Mouse (Mus musculus) kidney, embryonic 14.5 days (tissue): Measurements from ENCODE around the gene Ift46. TPM values are rescaled to one million over a fixed set of nuclear protein-coding genes. Genes with fewer than 3 reads are reported as not detected.

ENCODE experiments used
- ATAC-seq: fragments of 200-750 bp; cut with Nextera tagmentation; 2 replicates; pipeline ENCODE4 v1.8.0; 2017; ENCODE audit warnings: moderate number of reproducible peaks, mild to moderate bottlenecking, moderate TSS enrichment, moderate library complexity; ENCODE audit not compliant: low FRiP score, low TSS enrichment
- H3K27ac ChIP-seq: fragments of 300-500 bp; sonication (generic); 2 replicates; pipeline ENCODE4 v1.5.1; 2014; ENCODE audit warnings: low read depth, mild to moderate bottlenecking, low read length, moderate library complexity, mixed read lengths
- H3K27me3 ChIP-seq: fragments of 300-500 bp; sonication (generic); 2 replicates; pipeline ENCODE4 v1.6.1; 2014; ENCODE audit warnings: mild to moderate bottlenecking, low read length; ENCODE audit not compliant: control insufficient read depth, insufficient read depth
- H3K36me3 ChIP-seq: fragments of 300-500 bp; sonication (generic); 2 replicates; pipeline ENCODE4 v1.6.1; 2014; ENCODE audit warnings: low read length, mixed read lengths; ENCODE audit not compliant: control insufficient read depth, insufficient read depth
- H3K4me1 ChIP-seq: fragments of 300-500 bp; sonication (generic); 2 replicates; pipeline ENCODE4 v1.6.1; 2014; ENCODE audit warnings: low read length, mixed read lengths; ENCODE audit not compliant: control insufficient read depth, insufficient read depth
- H3K4me2 ChIP-seq: fragments of 300-500 bp; sonication (generic); replicated peaks from 2 replicates; pipeline ENCODE4 v1.6.1; 2014; ENCODE audit warnings: low read depth, mild to moderate bottlenecking, low read length
- H3K4me3 ChIP-seq: fragments of 300-500 bp; sonication (generic); 2 replicates; pipeline ENCODE4 v1.5.1; 2014; ENCODE audit warnings: mild to moderate bottlenecking, low read length
- H3K9ac ChIP-seq: fragments of 300-500 bp; sonication (generic); 2 replicates; pipeline ENCODE4 v1.6.1; 2014; ENCODE audit warnings: low read depth, mild to moderate bottlenecking, low read length, moderate library complexity
- H3K9me3 ChIP-seq: fragments of 300-500 bp; sonication (generic); 2 replicates; pipeline ENCODE4 v1.6.1; 2016; ENCODE audit warnings: low read length; ENCODE audit not compliant: control insufficient read depth
- WGBS: fragments of 180-500 bp; shearing (Covaris S2); extraction: QIAGEN DNeasy Blood & Tissue Kit; methylation state at CpG from one replicate; pipeline ENCODE4 v1.1.7; 2014; 5-methylcytosine and 5-hydroxymethylcytosine counted together
- polyA plus RNA-seq: library from polyadenylated mRNA; unstranded; fragments of >200 nt; fragmentation: Nextera tagmentation; extraction: Ambion mirVana; gene quantifications from 2 replicates; pipeline ENCODE4 v1.2.1, GENCODE M21; 2014

Gene Ift46
- polyA plus RNA-seq, 1 experiment from 2014 or later, result 122 TPM

GRCm38 (mm10) chr9:44810316-44810715 lies 42.6 kb downstream of the Ift46 start:
- Histone ChIP-seq H3K36me3 (peaks cover 97% of the 10 kb centered on the region), H3K9ac (no peak overlapping the region), H3K4me2 (no peak overlapping the region), H3K4me3 (no peak overlapping the region), H3K9me3 (no peaks in the 10 kb centered on the region), H3K27ac (no peak overlapping the region), H3K4me1 (no peaks in the 10 kb centered on the region), H3K27me3 (no peaks in the 10 kb centered on the region)
- no peak for ATAC-seq
- 60% methylated on average over 10 of the region's 10 CpGs for WGBS

GRCm38 (mm10) chr9:44814179-44814578 lies 46.5 kb downstream of the Ift46 start:
- Histone ChIP-seq H3K27me3 (no peaks in the 10 kb centered on the region), H3K9ac (no peak overlapping the region), H3K27ac (no peak overlapping the region), H3K36me3 (peaks cover 99% of the 10 kb centered on the region), H3K9me3 (no peaks in the 10 kb centered on the region), H3K4me2 (no peak overlapping the region), H3K4me1 (no peaks in the 10 kb centered on the region), H3K4me3 (no peak overlapping the region)
- ATAC-seq, result no peak
- 95% methylated on average over 8 of the region's 8 CpGs for WGBS

GRCm38 (mm10) chr9:44817522-44817921 lies 49.8 kb downstream of the Ift46 start:
- Histone ChIP-seq H3K27me3 (no peaks in the 10 kb centered on the region), H3K4me3 (no peak overlapping the region), H3K4me1 (no peaks in the 10 kb centered on the region), H3K27ac (no peak overlapping the region), H3K9me3 (no peaks in the 10 kb centered on the region), H3K36me3 (peaks cover 100% of the 10 kb centered on the region), H3K9ac (no peak overlapping the region), H3K4me2 (no peak overlapping the region)
- no peak for ATAC-seq
- WGBS, result 90% methylated on average over 5 of the region's 5 CpGs

DNA sequence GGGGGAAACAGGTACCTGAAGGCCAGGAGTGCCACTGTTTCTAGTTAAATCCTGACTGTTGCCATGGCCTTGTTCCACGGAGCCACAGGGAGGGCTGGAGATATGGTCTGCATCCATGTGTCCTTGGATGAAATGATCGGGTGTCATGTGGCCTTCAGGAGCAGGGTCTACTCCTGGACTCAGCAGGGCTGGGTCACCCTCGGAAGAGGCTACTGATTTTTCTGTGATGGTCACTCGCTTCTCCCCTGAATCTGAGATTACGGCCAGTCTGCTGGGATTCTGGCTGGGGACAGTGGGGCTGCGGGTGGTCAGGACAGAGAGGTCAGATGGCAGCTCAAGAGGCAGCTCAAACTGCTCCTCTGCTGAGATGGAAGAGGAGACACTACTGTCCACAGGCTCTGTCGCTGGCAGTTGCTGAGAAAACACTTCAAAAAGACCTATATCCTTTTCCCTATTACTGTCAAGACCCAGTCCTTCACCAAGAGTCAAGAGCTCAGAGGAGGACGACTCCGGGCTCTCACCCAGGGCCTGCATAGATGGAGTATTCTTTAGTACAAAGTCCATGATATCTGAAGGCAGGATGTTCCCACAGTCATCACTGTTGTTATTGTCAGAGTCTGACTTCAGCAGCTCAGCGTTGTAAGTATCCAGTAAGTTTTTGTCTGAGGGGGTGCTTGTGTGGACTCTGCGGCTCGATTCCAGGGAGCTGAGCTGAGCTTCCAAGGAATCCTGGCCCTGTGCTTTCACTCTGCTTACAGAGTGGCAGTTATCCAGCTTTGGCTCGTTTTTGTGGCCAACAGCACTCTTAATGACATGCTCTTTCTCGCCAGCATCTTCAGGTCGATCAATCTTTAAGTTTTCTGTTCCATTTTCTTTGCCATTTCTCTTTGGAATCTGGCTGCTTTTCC lies 52.5 kb downstream of the Ift46 start:
- 92% methylated on average over 15 of the region's 15 CpGs for WGBS
- Histone ChIP-seq H3K27me3 (no peaks in the 10 kb centered on the region), H3K4me3 (no peak overlapping the region), H3K36me3 (peaks cover 99% of the 10 kb centered on the region), H3K4me2 (no peak overlapping the region), H3K27ac (no peak overlapping the region), H3K4me1 (no peaks in the 10 kb centered on the region), H3K9ac (no peak overlapping the region), H3K9me3 (no peaks in the 10 kb centered on the region)
- ATAC-seq, result no peak

GRCm38 (mm10) chr9:44826660-44827059 lies 59.0 kb downstream of the Ift46 start:
- no peak overlapping the region for H3K27ac ChIP-seq
- peaks cover 91% of the 10 kb centered on the region for H3K36me3 ChIP-seq
- no peaks in the 10 kb centered on the region for H3K27me3 ChIP-seq
- no peak overlapping the region for H3K9ac ChIP-seq
- ATAC-seq, result no peak
- no peaks in the 10 kb centered on the region for H3K9me3 ChIP-seq
- H3K4me1 ChIP-seq, result no peaks in the 10 kb centered on the region
- 84% methylated on average over 7 of the region's 7 CpGs for WGBS
- no peak overlapping the region for H3K4me3 ChIP-seq
- H3K4me2 ChIP-seq, result no peak overlapping the region

- no peaks in the 10 kb centered on the region for H3K9me3 ChIP-seq
- no peak overlapping the region for H3K4me2 ChIP-seq
- H3K4me1 ChIP-seq, result no peaks in the 10 kb centered on the region
- no peak overlapping the region for H3K27ac ChIP-seq
- peaks cover 88% of the 10 kb centered on the region for H3K36me3 ChIP-seq
- H3K27me3 ChIP-seq, result no peaks in the 10 kb centered on the region
- no peak overlapping the region for H3K9ac ChIP-seq
- ATAC-seq, result no peak
- H3K4me3 ChIP-seq, result no peak overlapping the region
- WGBS, result 96% methylated on average over 11 of the region's 11 CpGs
Observed at GRCm38 (mm10) chr9:44828944-44829343, 61.2 kb downstream of the Ift46 start.

GRCm38 (mm10) chr9:44830506-44830905 lies 62.8 kb downstream of the Ift46 start:
- no peak overlapping the region for H3K27ac ChIP-seq
- H3K4me2 ChIP-seq, result no peak overlapping the region
- H3K27me3 ChIP-seq, result no peaks in the 10 kb centered on the region
- no peak for ATAC-seq
- H3K4me3 ChIP-seq, result no peak overlapping the region
- WGBS, result 87% methylated on average over 2 of the region's 2 CpGs
- peaks cover 89% of the 10 kb centered on the region for H3K36me3 ChIP-seq
- no peak overlapping the region for H3K9ac ChIP-seq
- no peaks in the 10 kb centered on the region for H3K4me1 ChIP-seq
- no peaks in the 10 kb centered on the region for H3K9me3 ChIP-seq

GRCm38 (mm10) chr9:44832356-44832755 lies 64.6 kb downstream of the Ift46 start:
- H3K36me3 ChIP-seq, result peaks cover 81% of the 10 kb centered on the region
- no peaks in the 10 kb centered on the region for H3K9me3 ChIP-seq
- no peak overlapping the region for H3K9ac ChIP-seq
- ATAC-seq, result no peak
- H3K4me1 ChIP-seq, result no peaks in the 10 kb centered on the region
- WGBS, result 86% methylated on average over 4 of the region's 4 CpGs
- H3K4me3 ChIP-seq, result no peak overlapping the region
- no peak overlapping the region for H3K4me2 ChIP-seq
- no peak overlapping the region for H3K27ac ChIP-seq
- no peaks in the 10 kb centered on the region for H3K27me3 ChIP-seq

GRCm38 (mm10) chr9:44836439-44836838 lies 68.7 kb downstream of the Ift46 start:
- no peaks in the 10 kb centered on the region for H3K27me3 ChIP-seq
- H3K27ac ChIP-seq, result no peak overlapping the region
- no peaks in the 10 kb centered on the region for H3K4me1 ChIP-seq
- no peaks in the 10 kb centered on the region for H3K9me3 ChIP-seq
- H3K9ac ChIP-seq, result no peak overlapping the region
- H3K4me2 ChIP-seq, result no peak overlapping the region
- WGBS, result 55% methylated on average over 7 of the region's 7 CpGs
- no peak for ATAC-seq
- no peak overlapping the region for H3K4me3 ChIP-seq
- H3K36me3 ChIP-seq, result peaks cover 77% of the 10 kb centered on the region
